Mouse (Mus musculus): ENCODE results near the gene Frmd8.

GRCm38 (mm10) chr19:5823266-5823839 lies 51.7 kb downstream of the Frmd8 start:
- peak; percentile 24; the same call in 1 of the 2 replicates for TF ChIP-seq CTCF (IDR thresholded peaks at IDR 0.05; ENCODE audit: low read depth, low read length)
- peak; percentile 28; the same call in 1 of the 2 replicates for TF ChIP-seq POLR2A (IDR thresholded peaks at IDR 0.05; ENCODE audit: extremely low read depth, insufficient read depth, low read length)

All from liver, adult 2 months (tissue).